Mouse (Mus musculus) cerebellum, adult 2 months (tissue): Measurements from ENCODE around the gene Tango6. TPM values are rescaled to one million over a fixed set of nuclear protein-coding genes. Genes with fewer than 3 reads are reported as not detected.
"Not testable (repeated sequence)": the region's sequence is repeated elsewhere in the genome, so short reads cannot be mapped to it uniquely, and the experiment has no call there.

Experiments used
- DNase-seq, 2 experiments: peaks; one replicate each; pipeline ENCODE4 v3.0.0; 2021
- H3K27ac ChIP-seq: fragments of 200-500 bp; 2 replicates; pipeline ENCODE4 v1.5.1; 2012; ENCODE audit warnings: low read length, control low read depth, inconsistent platforms; ENCODE audit not compliant: insufficient read depth
- H3K27me3 ChIP-seq: fragments of 200-500 bp; 2 replicates; pipeline ENCODE4 v1.6.1; 2012; ENCODE audit warnings: inconsistent platforms, mild to moderate bottlenecking, low read length, moderate library complexity; ENCODE audit not compliant: control insufficient read depth, insufficient read depth
- H3K4me1 ChIP-seq: fragments of 200-500 bp; 2 replicates; pipeline ENCODE4 v1.6.1; 2011; ENCODE audit warnings: low read length; ENCODE audit not compliant: control insufficient read depth, insufficient read depth
- H3K4me3 ChIP-seq: fragments of 200-500 bp; replicated peaks from 2 replicates; pipeline ENCODE3; 2011; ENCODE audit warnings: mild to moderate bottlenecking, low read depth, low read length, control low read depth; ENCODE audit not compliant: insufficient read depth
- CTCF ChIP-seq: fragments of 200-500 bp; IDR thresholded peaks from 2 replicates; pipeline ENCODE4 v1.5.1; 2011; ENCODE audit warnings: low read depth, mild to moderate bottlenecking, control low read depth, low read length, moderate library complexity, borderline replicate concordance; ENCODE audit not compliant: insufficient read depth
- POLR2A ChIP-seq: fragments of 200-500 bp; IDR thresholded peaks from 2 replicates; pipeline ENCODE4 v1.6.1; 2011; ENCODE audit warnings: low read length, control low read depth, borderline replicate concordance; ENCODE audit not compliant: insufficient read depth
- WGBS: fragments of 180-500 bp; shearing (Covaris S2); methylation state at CpG from one replicate; pipeline ENCODE4 v1.1.7; 2018; 5-methylcytosine and 5-hydroxymethylcytosine counted together
- polyA plus RNA-seq: library from polyadenylated mRNA; depleted of rRNA; stranded (reverse); fragments of >200 nt; gene quantifications from 2 replicates; pipeline ENCODE4 v1.2.3, GENCODE M21; 2012

Gene Tango6
- polyA plus RNA-seq, 1 experiment = 5.3 TPM

DNA sequence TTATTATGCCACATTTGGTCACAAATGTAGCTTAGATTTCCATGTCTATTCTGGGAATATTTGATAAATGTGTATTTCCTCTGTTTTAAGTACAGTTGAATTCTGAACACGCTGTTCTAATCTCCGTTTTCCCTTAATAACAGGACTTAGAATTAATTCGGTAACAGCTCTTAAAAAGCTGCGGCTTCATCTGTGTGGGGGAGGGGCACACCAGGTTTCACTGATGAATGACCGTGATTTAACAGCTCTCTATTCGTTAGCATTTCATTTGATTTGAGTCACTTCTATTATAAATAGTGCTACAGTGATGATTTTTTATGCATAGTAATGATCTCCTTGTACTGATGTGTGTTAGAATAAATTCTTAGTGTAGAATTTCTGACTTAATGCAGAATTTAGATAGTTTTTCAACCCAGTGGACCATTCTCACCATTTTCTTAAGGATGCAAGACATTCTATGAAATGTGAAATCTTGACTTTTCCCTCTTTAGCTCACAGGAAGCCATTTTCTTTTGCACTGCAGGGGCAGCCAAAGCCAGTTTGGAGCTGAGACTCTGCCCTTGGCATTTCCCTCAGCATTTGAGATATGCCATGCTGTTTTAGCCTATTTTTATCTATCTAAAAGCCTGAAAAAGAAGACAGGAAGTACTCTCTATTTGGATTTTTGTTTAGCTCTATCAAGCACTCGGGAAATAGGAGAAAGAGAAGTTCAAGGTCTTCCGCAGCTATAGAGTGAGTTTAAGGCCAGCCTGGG lies 91.9 kb downstream of the Tango6 start:
- Histone ChIP-seq H3K4me3 (no peak overlapping the region), H3K27ac (no peak overlapping the region), H3K4me1 (no peaks in the 10 kb centered on the region), H3K27me3 (no peaks in the 10 kb centered on the region)
- TF ChIP-seq CTCF = no peak
- TF ChIP-seq POLR2A = no peak
- DNase-seq = no peak
- 76% methylated on average over 8 of the region's 8 CpGs for WGBS

DNA sequence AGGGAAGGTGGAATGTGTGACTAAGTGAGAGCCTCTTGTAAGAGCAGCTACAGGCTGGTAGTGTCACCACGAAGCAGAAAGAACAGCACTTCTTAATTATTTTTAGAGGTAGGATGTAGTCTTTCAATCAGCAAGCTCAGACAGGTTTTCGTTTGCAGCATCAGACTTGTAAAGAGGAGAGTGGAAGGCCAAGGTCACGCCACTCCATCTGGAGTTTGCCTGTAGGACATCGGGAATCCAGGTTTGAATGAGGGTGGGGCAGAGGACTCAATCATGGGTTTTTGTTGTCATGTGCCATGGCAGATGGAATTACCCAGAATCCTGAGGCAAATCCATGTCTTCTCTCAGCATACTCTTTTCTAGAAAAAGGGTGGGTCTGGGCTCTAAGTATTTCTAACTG lies 106.8 kb downstream of the Tango6 start:
- H3K4me1 ChIP-seq = no peaks in the 10 kb centered on the region
- WGBS = 53% methylated on average over 4 of the region's 4 CpGs

DNA sequence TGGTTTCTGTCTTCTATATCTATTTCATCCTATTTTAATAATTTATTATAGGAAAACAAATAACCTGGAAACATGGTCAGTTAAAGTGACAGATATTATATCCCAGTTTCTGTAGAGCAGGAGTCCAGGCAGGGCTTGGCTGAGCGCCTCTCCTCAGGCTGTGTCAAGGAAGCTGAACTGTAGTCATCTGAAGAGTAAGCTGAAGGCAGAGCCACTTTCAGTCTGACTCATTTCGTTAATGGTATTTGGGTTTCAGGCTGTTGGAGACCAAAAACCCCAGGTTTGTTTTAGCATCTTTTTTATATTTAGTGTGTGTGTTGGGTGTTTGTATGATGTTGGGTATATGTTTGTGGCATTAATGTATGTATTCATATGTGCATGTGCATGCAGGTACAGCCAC lies 112.0 kb downstream of the Tango6 start:
- Histone ChIP-seq H3K4me1 (no peaks in the 10 kb centered on the region), H3K27me3 (no peaks in the 10 kb centered on the region), H3K27ac (no peak overlapping the region), H3K4me3 (no peak overlapping the region)
- no peak for DNase-seq
- 93% methylated on average over 2 of the region's 2 CpGs for WGBS
- no peak for TF ChIP-seq POLR2A
- TF ChIP-seq CTCF = no peak

More for the DNA sequence above, 106.8 kb downstream of the Tango6 start:
- TF ChIP-seq POLR2A = no peak
- TF ChIP-seq CTCF = no peak
- H3K27ac ChIP-seq = no peak overlapping the region
- H3K27me3 ChIP-seq = no peaks in the 10 kb centered on the region
- H3K4me3 ChIP-seq = no peak overlapping the region
- no peak for DNase-seq

DNA sequence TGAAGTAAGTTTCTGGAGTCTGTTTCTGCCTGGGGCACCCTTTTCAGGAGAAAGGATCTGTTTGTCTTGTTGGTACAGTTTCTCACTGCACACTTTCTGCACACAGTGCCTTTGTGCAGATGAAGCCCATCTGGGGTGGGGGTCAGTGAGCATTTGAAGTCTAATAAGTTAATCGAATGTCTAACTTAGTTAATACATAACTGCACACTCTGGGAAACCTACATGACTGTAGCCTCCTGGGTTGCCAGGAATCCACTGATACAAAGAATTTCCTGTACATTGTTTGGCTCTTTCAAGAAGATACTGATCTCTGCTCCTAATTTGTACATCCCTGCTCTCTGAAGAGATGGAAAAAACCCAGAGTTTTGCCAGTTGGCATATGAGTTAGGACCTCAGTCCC lies 117.0 kb downstream of the Tango6 start:
- DNase-seq = no peak
- WGBS = 22% methylated on average over 1 of the region's 1 CpGs
- TF ChIP-seq POLR2A (no peak), CTCF (no peak)
- Histone ChIP-seq H3K4me1 (no peaks in the 10 kb centered on the region), H3K4me3 (no peak overlapping the region), H3K27ac (no peak overlapping the region), H3K27me3 (no peaks in the 10 kb centered on the region)

DNA sequence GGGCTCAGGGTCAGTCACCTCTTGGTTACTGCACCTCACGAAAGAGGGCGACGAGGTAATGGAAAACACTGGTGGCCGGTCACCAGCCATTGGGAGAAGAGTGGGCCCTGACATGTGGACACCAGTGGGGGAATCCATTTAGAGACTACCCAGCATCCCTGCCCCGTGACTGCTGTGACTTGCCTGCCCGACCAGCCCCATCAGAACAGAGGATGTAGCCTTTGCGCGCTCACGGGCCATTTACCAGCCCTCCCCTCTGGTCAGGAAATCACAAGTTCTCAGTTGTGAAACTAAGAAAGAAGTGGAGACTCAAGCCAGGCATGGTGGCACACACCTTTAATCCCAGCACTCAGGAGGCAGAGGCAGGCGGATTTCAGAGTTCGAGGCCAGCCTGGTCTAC lies 118.4 kb downstream of the Tango6 start:
- no peak for DNase-seq
- H3K27ac ChIP-seq = no peak overlapping the region
- WGBS = 97% methylated on average over 11 of the region's 11 CpGs
- no peak overlapping the region for H3K4me3 ChIP-seq
- H3K27me3 ChIP-seq = no peaks in the 10 kb centered on the region
- no peaks in the 10 kb centered on the region for H3K4me1 ChIP-seq
- TF ChIP-seq POLR2A (no peak), CTCF (no peak)

DNA sequence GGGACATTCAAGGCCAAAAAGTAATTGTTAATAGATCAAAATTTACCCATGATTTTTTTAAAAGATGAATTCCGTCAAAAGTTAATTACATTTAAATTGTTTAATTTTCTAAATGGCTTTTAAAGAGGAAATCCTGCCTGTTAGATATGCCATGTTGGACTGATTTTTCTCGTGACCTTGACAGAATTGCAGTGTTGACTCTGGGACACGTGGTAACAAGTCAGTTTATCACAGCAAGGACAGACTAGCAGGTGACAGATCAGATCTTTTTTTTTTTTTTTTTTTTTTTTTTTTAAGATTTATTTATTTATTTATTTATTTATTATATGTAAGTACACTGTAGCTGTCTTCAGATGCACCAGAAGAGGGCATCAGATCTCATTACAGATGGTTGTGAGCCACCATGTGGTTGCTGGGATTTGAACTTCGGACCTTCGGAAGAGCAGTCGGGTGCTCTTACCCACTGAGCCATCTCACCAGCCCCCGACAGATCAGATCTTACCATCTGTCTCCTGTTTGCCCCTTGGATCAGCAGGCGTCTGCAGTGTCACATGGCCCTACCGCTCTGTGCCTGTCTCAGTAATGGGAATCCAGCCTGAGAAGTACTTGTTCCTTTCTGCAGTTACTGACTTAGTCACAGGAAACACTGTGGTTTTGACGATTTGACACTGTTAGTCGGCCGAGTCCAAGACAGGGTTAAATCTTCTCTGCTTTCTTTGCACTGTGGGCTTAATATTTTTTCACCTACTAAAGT lies 119.7 kb downstream of the Tango6 start:
- peak; percentile 19 to 48 for DNase-seq
- not testable (repeated sequence) for H3K4me3 ChIP-seq, H3K27ac ChIP-seq, H3K4me1 ChIP-seq, H3K27me3 ChIP-seq
- WGBS = 64% methylated on average over 12 of the region's 12 CpGs

DNA sequence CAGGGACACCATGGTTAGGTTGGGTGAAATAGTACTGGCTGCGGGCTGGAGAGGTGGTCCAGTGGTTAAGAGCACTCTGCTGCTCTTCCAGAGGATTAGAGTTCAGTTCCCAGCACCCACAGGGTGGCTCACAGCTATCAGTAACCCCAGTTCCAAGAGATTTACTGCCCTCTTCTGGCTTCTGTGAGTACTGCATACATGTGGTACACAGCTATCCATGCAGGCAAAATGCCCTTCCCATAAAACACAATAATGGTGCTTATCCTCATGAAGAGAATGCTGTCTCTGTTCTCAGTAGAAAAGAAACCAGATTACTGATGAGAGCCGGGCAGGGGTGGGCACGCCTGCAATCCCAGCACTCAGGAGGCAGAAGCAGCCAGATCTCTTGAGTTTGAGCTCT lies 123.0 kb downstream of the Tango6 start:
- DNase-seq = no peak
- H3K4me1 ChIP-seq = no peaks in the 10 kb centered on the region
- H3K4me3 ChIP-seq = no peak overlapping the region
- no peaks in the 10 kb centered on the region for H3K27me3 ChIP-seq
- no peak overlapping the region for H3K27ac ChIP-seq
- TF ChIP-seq CTCF (no peak), POLR2A (no peak)
- 90% methylated on average over 3 of the region's 3 CpGs for WGBS

DNA sequence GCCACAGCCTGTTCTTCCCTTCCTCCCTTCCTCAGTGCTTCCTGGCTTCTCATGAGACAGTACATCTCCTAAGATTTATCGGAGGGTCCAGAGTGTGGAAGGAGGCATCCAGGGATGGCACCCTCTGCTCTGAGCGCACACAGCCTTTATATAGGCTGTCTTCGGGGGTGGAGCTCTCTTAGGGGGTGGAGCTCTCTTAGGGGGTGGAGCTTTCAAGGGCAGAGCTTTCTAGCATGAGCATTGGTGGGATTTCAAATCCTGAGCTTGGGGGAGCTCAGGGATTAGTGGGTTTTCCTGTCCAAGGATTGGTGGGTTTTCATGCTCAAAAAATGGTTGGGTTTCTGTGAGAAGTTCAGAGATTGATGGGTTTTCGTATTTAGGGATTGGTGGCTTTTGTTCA lies 124.6 kb downstream of the Tango6 start:
- Histone ChIP-seq H3K27ac (no peak overlapping the region), H3K27me3 (no peaks in the 10 kb centered on the region), H3K4me1 (no peaks in the 10 kb centered on the region), H3K4me3 (no peak overlapping the region)
- no peak for DNase-seq
- 95% methylated on average over 4 of the region's 4 CpGs for WGBS
- TF ChIP-seq POLR2A = no peak
- no peak for TF ChIP-seq CTCF

DNA sequence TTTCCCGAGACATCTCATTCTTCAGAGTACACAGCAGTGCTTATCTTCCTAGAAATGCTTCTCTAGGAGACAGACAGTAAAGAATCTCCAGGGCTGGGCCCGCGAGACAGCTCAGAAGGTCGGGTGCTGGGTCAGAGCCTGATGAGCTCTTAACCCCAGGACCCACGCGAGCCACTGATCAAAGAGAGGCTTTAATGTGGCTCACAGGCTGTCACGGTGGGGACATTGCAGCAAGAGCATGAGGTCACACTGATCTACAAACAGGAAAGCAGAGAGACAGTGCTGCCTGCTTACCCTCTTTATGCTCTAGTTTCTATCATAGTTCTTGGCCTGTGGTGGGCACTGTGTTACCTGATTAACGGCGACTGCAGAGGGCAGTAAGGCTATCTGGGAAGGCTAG lies 126.9 kb downstream of the Tango6 start:
- Histone ChIP-seq H3K27me3 (no peaks in the 10 kb centered on the region), H3K4me1 (no peaks in the 10 kb centered on the region), H3K4me3 (no peak overlapping the region), H3K27ac (no peak overlapping the region)
- WGBS = 55% methylated on average over 9 of the region's 9 CpGs
- no peak for TF ChIP-seq CTCF
- TF ChIP-seq POLR2A = no peak
- no peak for DNase-seq
